31 mouse cellular contexts compared by ENCODE assay signal in genomic region chr1:31164527-31165189, GRCm38 (mm10). TPM values are rescaled to one million over a fixed set of nuclear protein-coding genes. Genes with fewer than 3 reads are reported as not detected.
DNase-seq lines count a peak whose midpoint lies in the region; ATAC-seq and TF ChIP-seq lines count a peak whose summit lies in the region.
"Had no signal": no experiment of that assay in that cellular context is flagged by ENCODE, and none has a peak within 500 bp of the region (broad histone marks: within the 10 kb centered on the region; RNA-seq: fewer than 3 reads in every experiment).

No protein-coding gene starts in this region.

- WGBS in heart, embryonic 14.5 days = 46% methylated on average over 18 of the region's 18 CpGs
- 43% methylated on average over 18 of the region's 18 CpGs for WGBS in kidney, postnatal 0 days

- H3K4me1 ChIP-seq in heart, embryonic 14.5 days (ENCODE audit: control insufficient read depth in 2 of 2, insufficient read depth in 2 of 2, low read length in 2 of 2) = peaks cover 0 to 2% of the 10 kb centered on the region in 2 experiments; a peak in 1 of 4 replicates
- H3K4me1 ChIP-seq in kidney, postnatal 0 days (replicated peaks; ENCODE audit: insufficient read depth, low read length) = no peaks in the 10 kb centered on the region
- H3K4me1 ChIP-seq: embryonic facial prominence, embryonic 12.5 days; forebrain, embryonic 13.5 days; hindbrain, embryonic 12.5 days; midbrain, embryonic 10.5 days; neural tube, embryonic 12.5 days had no signal

- H3K9ac ChIP-seq in heart, embryonic 14.5 days (ENCODE audit: low read length) = no peak overlapping the region
- no peak overlapping the region for H3K9ac ChIP-seq in kidney, postnatal 0 days (ENCODE audit: low read depth, low read length)
- H3K9ac ChIP-seq: embryonic facial prominence, embryonic 12.5 days; forebrain, embryonic 13.5 days; hindbrain, embryonic 12.5 days; liver, postnatal 0 days; neural tube, embryonic 12.5 days had no signal

- no peaks in the 10 kb centered on the region for H3K27me3 ChIP-seq in heart, embryonic 14.5 days (ENCODE audit: control insufficient read depth, insufficient read depth, low read length)
- no peaks in the 10 kb centered on the region for H3K27me3 ChIP-seq in kidney, postnatal 0 days (ENCODE audit: insufficient read depth, low read length)
- H3K27me3 ChIP-seq: embryonic facial prominence, embryonic 12.5 days; forebrain, embryonic 13.5 days; hindbrain, embryonic 12.5 days; neural tube, embryonic 12.5 days had no signal

- no peak for TF ChIP-seq CTCF in kidney, postnatal 0 days (IDR thresholded peaks at IDR 0.05; ENCODE audit: low read depth)

- H3K4me3 ChIP-seq in heart, embryonic 14.5 days (ENCODE audit: control insufficient read depth in 1 of 2, insufficient read depth in 1 of 2, low read depth in 1 of 2, low read length in 2 of 2) = no peak overlapping the region
- H3K4me3 ChIP-seq in kidney, postnatal 0 days (replicated peaks; ENCODE audit: low read depth, low read length) = no peak overlapping the region
- H3K4me3 ChIP-seq: embryonic facial prominence, embryonic 12.5 days; erythroblast, embryonic 14.5 days; forebrain, embryonic 13.5 days; hindbrain, embryonic 12.5 days; midbrain, embryonic 10.5 days; neural tube, embryonic 12.5 days had no signal

- ATAC-seq in heart, embryonic 14.5 days (ENCODE audit: insufficient number of reproducible peaks, insufficient read depth, low FRiP score, low read depth) = no peak
- ATAC-seq in kidney, postnatal 0 days (replicated peaks; ENCODE audit: low FRiP score, low read depth) = peak; percentile 54; the same call in 1 of the 2 replicates
- ATAC-seq: forebrain, embryonic 13.5 days; inflammation-experienced regulatory T-cells, adult 6 months; liver, postnatal 0 days had no signal

- no peaks in the 10 kb centered on the region for H3K9me3 ChIP-seq in heart, embryonic 14.5 days (ENCODE audit: control insufficient read depth, low read length)
- no peaks in the 10 kb centered on the region for H3K9me3 ChIP-seq in kidney, postnatal 0 days (replicated peaks; ENCODE audit: low read length)
- H3K9me3 ChIP-seq: embryonic facial prominence, embryonic 12.5 days; forebrain, embryonic 13.5 days; G1E; hindbrain, embryonic 12.5 days; midbrain, embryonic 10.5 days; neural tube, embryonic 12.5 days had no signal

- peak; percentile 33 to 40 for DNase-seq in cerebellum, postnatal 10 days
- no peak for DNase-seq in cerebellum, adult 9-10 months
- DNase-seq in heart, adult 8-10 months (ENCODE audit: low spot score) = no peak
- DNase-seq in kidney, postnatal 0 days (ENCODE audit: low spot score) = no peak
- DNase-seq in kidney, adult 8-10 months = no peak
- DNase-seq in Muller cell, postnatal 12 days (ENCODE audit: inconsistent ontology term) = peak; percentile 64
- no peak for DNase-seq in layer of hippocampus, adult 18-20 months (ENCODE audit: low spot score in 2 of 2)
- DNase-seq: adrenal gland, postnatal 14 days; kidney, postnatal 10 days; liver, postnatal 0 days; lung, postnatal 36 days; thymus, adult 18-20 months; thymus, postnatal 4 days had no signal

- peak overlapping the region; percentile 16 for H3K4me2 ChIP-seq in heart, embryonic 14.5 days (ENCODE audit: low read length)
- no peak overlapping the region for H3K4me2 ChIP-seq in kidney, postnatal 0 days (ENCODE audit: low read length)
- H3K4me2 ChIP-seq: embryonic facial prominence, embryonic 12.5 days; forebrain, embryonic 13.5 days; hindbrain, embryonic 12.5 days; neural tube, embryonic 12.5 days had no signal

- H3K27ac ChIP-seq in heart, embryonic 14.5 days (replicated peaks in 1 of 2; ENCODE audit: control insufficient read depth in 1 of 2, insufficient read depth in 1 of 2, low read depth in 2 of 2, low read length in 2 of 2) = peak overlapping the region; percentile 28 to 37; a peak in 3 of 4 replicates
- no peak overlapping the region for H3K27ac ChIP-seq in kidney, postnatal 0 days
- H3K27ac ChIP-seq: embryonic facial prominence, embryonic 12.5 days; forebrain, embryonic 13.5 days; hindbrain, embryonic 12.5 days; midbrain, embryonic 10.5 days; neural tube, embryonic 12.5 days had no signal

- H3K36me3 ChIP-seq in heart, embryonic 14.5 days (ENCODE audit: control insufficient read depth, insufficient read depth, low read length) = no peaks in the 10 kb centered on the region
- no peaks in the 10 kb centered on the region for H3K36me3 ChIP-seq in kidney, postnatal 0 days (ENCODE audit: insufficient read depth, low read length)
- H3K36me3 ChIP-seq: embryonic facial prominence, embryonic 12.5 days; G1E; hindbrain, embryonic 12.5 days; midbrain, embryonic 10.5 days; neural tube, embryonic 12.5 days had no signal

RNA-seq across cellular contexts. Expression of gene Lgsn, which starts 11.5 kb away (rescaled TPM):
- not detected in 2 replicates for polyA plus RNA-seq in heart, embryonic 14.5 days (2014; fragmentation: Nextera tagmentation; extraction: Ambion mirVana)
- total RNA-seq in heart, adult 8-10 months (2022) = not detected
- polyA plus RNA-seq in kidney, postnatal 0 days (2015; fragmentation: Nextera tagmentation; extraction: Ambion mirVana) = not detected in 2 replicates
- total RNA-seq in layer of hippocampus, adult 18-20 months (2021) = not detected
- total RNA-seq: adrenal gland, postnatal 14 days; G1E; gastrocnemius, adult 8-10 months; granulocyte monocyte progenitor cell, adult 5-6 weeks; left cerebral cortex, adult 18-20 months; left cerebral cortex, postnatal 36 days; liver, adult 2 months; monocyte, adult 5-6 weeks had no signal
- polyA plus RNA-seq: brain, embryonic 14.5 days; embryonic facial prominence, embryonic 12.5 days; erythroblast, embryonic 14.5 days; forebrain, embryonic 13.5 days; G1E; hindbrain, embryonic 12.5 days; inflammation-experienced regulatory T-cells, adult 6 months; liver, adult 2 months; liver, postnatal 0 days; midbrain, embryonic 10.5 days; neural tube, embryonic 12.5 days had no signal

RNA-seq across cellular contexts. Expression of gene 4931428L18Rik, which starts 57.8 kb away (rescaled TPM):
- not detected in 2 replicates for polyA plus RNA-seq in heart, embryonic 14.5 days (2014; fragmentation: Nextera tagmentation; extraction: Ambion mirVana)
- not detected for total RNA-seq in heart, adult 8-10 months (2022)
- not detected in 2 replicates for polyA plus RNA-seq in kidney, postnatal 0 days (2015; fragmentation: Nextera tagmentation; extraction: Ambion mirVana)
- not detected for total RNA-seq in layer of hippocampus, adult 18-20 months (2021)
- total RNA-seq: gastrocnemius, adult 8-10 months; granulocyte monocyte progenitor cell, adult 5-6 weeks; left cerebral cortex, adult 18-20 months; left cerebral cortex, postnatal 36 days; monocyte, adult 5-6 weeks had no signal
- polyA plus RNA-seq: brain, embryonic 14.5 days; cerebellum, adult 2 months; embryonic facial prominence, embryonic 12.5 days; erythroblast, embryonic 14.5 days; forebrain, embryonic 13.5 days; frontal cortex, adult 2 months; G1E; hindbrain, embryonic 12.5 days; inflammation-experienced regulatory T-cells, adult 6 months; midbrain, embryonic 10.5 days; neural tube, embryonic 12.5 days had no signal

RNA-seq across cellular contexts. Expression of gene Pih1d3, which starts 58.0 kb away (rescaled TPM):
- not detected in 2 replicates for polyA plus RNA-seq in heart, embryonic 14.5 days (2014; fragmentation: Nextera tagmentation; extraction: Ambion mirVana)
- not detected for total RNA-seq in heart, adult 8-10 months (2022)
- not detected in 2 replicates for polyA plus RNA-seq in kidney, postnatal 0 days (2015; fragmentation: Nextera tagmentation; extraction: Ambion mirVana)
- not detected for total RNA-seq in layer of hippocampus, adult 18-20 months (2021)
- total RNA-seq: adrenal gland, postnatal 14 days; gastrocnemius, adult 8-10 months; granulocyte monocyte progenitor cell, adult 5-6 weeks; left cerebral cortex, adult 18-20 months; left cerebral cortex, postnatal 36 days; liver, adult 2 months; monocyte, adult 5-6 weeks had no signal
- polyA plus RNA-seq: brain, embryonic 14.5 days; cerebellum, adult 2 months; embryonic facial prominence, embryonic 12.5 days; erythroblast, embryonic 14.5 days; forebrain, embryonic 13.5 days; frontal cortex, adult 2 months; G1E; hindbrain, embryonic 12.5 days; inflammation-experienced regulatory T-cells, adult 6 months; liver, adult 2 months; liver, postnatal 0 days; midbrain, embryonic 10.5 days; neural tube, embryonic 12.5 days had no signal

Comparison
In these comparisons a context has a peak if more than half of its experiments do, and no peak if none do; other contexts are left out.
1. DNase-seq: peak in cerebellum, postnatal 10 days (2 of 2) and Muller cell, postnatal 12 days (single experiment); none in cerebellum, adult 9-10 months (single experiment), heart, adult 8-10 months (single experiment), kidney, postnatal 0 days (single experiment), kidney, adult 8-10 months (0 of 2) and layer of hippocampus, adult 18-20 months (0 of 2).